Mouse (Mus musculus) ES-Bruce4 (cell line): ENCODE measurements at regions not wholly inside any gene's neighbourhood (a gene's known extent, or its start where the extent isn't known, plus 50 kb on each side); places are given as distances from the start of the nearest gene placed in this dataset.

Experiments used
- CTCF ChIP-seq: IDR thresholded peaks from one replicate; pipeline ENCODE4 v1.8.1; 2011; ENCODE audit warnings: low read depth, low read length
- EP300 ChIP-seq: IDR thresholded peaks from 2 replicates; pipeline ENCODE4 v1.6.1; 2011; ENCODE audit warnings: low read depth, low read length; ENCODE audit not compliant: insufficient read depth
- POLR2A ChIP-seq: IDR thresholded peaks from one replicate; pipeline ENCODE4 v1.8.1; 2011; ENCODE audit warnings: low read length; ENCODE audit not compliant: insufficient read depth

- TF ChIP-seq CTCF: no peak
- TF ChIP-seq POLR2A: no peak
- no peak for TF ChIP-seq EP300
Measured at GRCm38 (mm10) chr1:33104296-33104695, 557.2 kb upstream of the Gm5415 start.
